Mouse (Mus musculus) erythroid progenitor cell, adult 5-6 weeks (primary cell): ENCODE data around the gene Mnt. TPM values are rescaled to one million over a fixed set of nuclear protein-coding genes. Genes with fewer than 3 reads are reported as not detected.

ENCODE experiments used
- ATAC-seq: replicated peaks from 2 replicates; pipeline ENCODE4 v1.8.0; 2016; ENCODE audit warnings: moderate number of reproducible peaks, mild to moderate bottlenecking, moderate TSS enrichment, inconsistent platforms; ENCODE audit not compliant: poor library complexity, low FRiP score, severe bottlenecking
- total RNA-seq, 2 experiments: library from RNA; stranded (forward) in 1 of 2; stranded (reverse) in 1 of 2; fragments of 150-400 nt in 1 of 2; fragments of 186-747, 209-891 nt in 1 of 2; gene quantifications; 2 replicates each; pipeline versions ENCODE4 v1.2.3 to v1.2.4; 2015 to 2017; ENCODE audit warnings: low replicate concordance in 2 of 2

Mnt gene
- total RNA-seq, 2 experiments from 2014 or later, result 1.4 to 3.8 TPM

GRCm38 (mm10) chr11:74881979-74882378, 51.3 kb downstream of the Mnt start:
- ATAC-seq, result no peak

- no peak for ATAC-seq
Observed at GRCm38 (mm10) chr11:74883098-74883497, 52.4 kb downstream of the Mnt start.

GRCm38 (mm10) chr11:74894619-74895018, 63.9 kb downstream of the Mnt start:
- no peak for ATAC-seq

Other genes with a start within 250 kb of the Mnt start
- 1.3 and 3.6 TPM in 2 replicates for gene Rap1gap2, start 220.0 kb upstream of the Mnt start, total RNA-seq (2015; ENCODE audit: low replicate concordance)
- gene Rap1gap2, start 220.0 kb upstream of the Mnt start, total RNA-seq (2017; ENCODE audit: low replicate concordance), result 1.2 and 3.0 TPM in 2 replicates
- gene Ccdc92b, start 211.3 kb upstream of the Mnt start, total RNA-seq (2015; ENCODE audit: low replicate concordance), result 11.9 and 21.0 TPM in 2 replicates
- 9.5 and 14.0 TPM in 2 replicates for gene Ccdc92b, start 211.3 kb upstream of the Mnt start, total RNA-seq (2017; ENCODE audit: low replicate concordance)
- gene Cluh, start 181.4 kb upstream of the Mnt start, total RNA-seq (2015; ENCODE audit: low replicate concordance), result 4.7 and 5.4 TPM in 2 replicates
- gene Cluh, start 181.4 kb upstream of the Mnt start, total RNA-seq (2017; ENCODE audit: low replicate concordance), result 5.3 and 5.6 TPM in 2 replicates
- gene Pafah1b1, start 106.2 kb upstream of the Mnt start, total RNA-seq (2015; ENCODE audit: low replicate concordance), result 71.7 and 86.5 TPM in 2 replicates
- 70.0 and 99.2 TPM in 2 replicates for gene Pafah1b1, start 106.2 kb upstream of the Mnt start, total RNA-seq (2017; ENCODE audit: low replicate concordance)
- gene Mettl16, start 60.1 kb upstream of the Mnt start, total RNA-seq (2015; ENCODE audit: low replicate concordance), result 2.5 and 5.0 TPM in 2 replicates
- gene Mettl16, start 60.1 kb upstream of the Mnt start, total RNA-seq (2017; ENCODE audit: low replicate concordance), result 3.1 and 5.4 TPM in 2 replicates
- gene Sgsm2, start 66.1 kb downstream of the Mnt start, total RNA-seq (2015; ENCODE audit: low replicate concordance), result 0.84 and 1.1 TPM in 2 replicates
- gene Sgsm2, start 66.1 kb downstream of the Mnt start, total RNA-seq (2017; ENCODE audit: low replicate concordance), result 0.13 and 0.76 TPM in 2 replicates
- 4.7 and 11.7 TPM in 2 replicates for gene Tsr1, start 67.2 kb downstream of the Mnt start, total RNA-seq (2015; ENCODE audit: low replicate concordance)
- gene Tsr1, start 67.2 kb downstream of the Mnt start, total RNA-seq (2017; ENCODE audit: low replicate concordance), result 8.1 and 11.7 TPM in 2 replicates
- 49.9 and 53.7 TPM in 2 replicates for gene Smg6, start 94.9 kb downstream of the Mnt start, total RNA-seq (2015; ENCODE audit: low replicate concordance)
- gene Smg6, start 94.9 kb downstream of the Mnt start, total RNA-seq (2017; ENCODE audit: low replicate concordance), result 91.4 and 96.3 TPM in 2 replicates
- 7.9 and 18.0 TPM in 2 replicates for gene Srr, start 95.0 kb downstream of the Mnt start, total RNA-seq (2015; ENCODE audit: low replicate concordance)
- gene Srr, start 95.0 kb downstream of the Mnt start, total RNA-seq (2017; ENCODE audit: low replicate concordance), result 4.7 and 6.4 TPM in 2 replicates